Mouse (Mus musculus): Measurements from ENCODE around the gene Dand5. TPM values are rescaled to one million over a fixed set of nuclear protein-coding genes. Genes with fewer than 3 reads are reported as not detected.

The Dand5 gene
- polyA plus RNA-seq, 1 experiment = 2.9 TPM

GRCm38 (mm10) chr8:84780949-84781680 lies 41.5 kb downstream of the Dand5 start:
- Histone ChIP-seq H3K4me1 (ENCODE audit: control insufficient read depth, insufficient read depth, low read length) (peaks cover 24% of the 10 kb centered on the region), H3K4me3 (replicated peaks; ENCODE audit: extremely low read depth, low read depth, low read length) (no peak overlapping the region)
- DNase-seq = no peak
- TF ChIP-seq CTCF (IDR thresholded peaks at IDR 0.05; ENCODE audit: insufficient read depth, low read length) (no peak), POLR2A (IDR thresholded peaks at IDR 0.05; ENCODE audit: borderline replicate concordance, extremely low read depth, low read depth, low read length) (no peak)
- 75% methylated on average over 6 of the region's 6 CpGs for WGBS

GRCm38 (mm10) chr8:84780225-84780555 lies 42.4 kb downstream of the Dand5 start:
- H3K4me1 ChIP-seq (ENCODE audit: control insufficient read depth, insufficient read depth, low read length) = peaks cover 24% of the 10 kb centered on the region
- 72% methylated on average over 13 of the region's 13 CpGs for WGBS
- DNase-seq = no peak
- no peak for TF ChIP-seq CTCF (IDR thresholded peaks at IDR 0.05; ENCODE audit: insufficient read depth, low read length)
- no peak for TF ChIP-seq POLR2A (IDR thresholded peaks at IDR 0.05; ENCODE audit: borderline replicate concordance, extremely low read depth, low read depth, low read length)
- H3K4me3 ChIP-seq (replicated peaks; ENCODE audit: extremely low read depth, low read depth, low read length) = no peak overlapping the region

GRCm38 (mm10) chr8:84779519-84780224 lies 43.0 kb downstream of the Dand5 start:
- TF ChIP-seq CTCF (IDR thresholded peaks at IDR 0.05; ENCODE audit: insufficient read depth, low read length) (no peak), POLR2A (IDR thresholded peaks at IDR 0.05; ENCODE audit: borderline replicate concordance, extremely low read depth, low read depth, low read length) (no peak)
- H3K4me1 ChIP-seq (ENCODE audit: control insufficient read depth, insufficient read depth, low read length) = peaks cover 23% of the 10 kb centered on the region
- H3K4me3 ChIP-seq (replicated peaks; ENCODE audit: extremely low read depth, low read depth, low read length) = no peak overlapping the region
- no peak for DNase-seq
- WGBS = 63% methylated on average over 19 of the region's 19 CpGs

- peaks cover 21% of the 10 kb centered on the region for H3K4me1 ChIP-seq (ENCODE audit: control insufficient read depth, insufficient read depth, low read length)
- DNase-seq = no peak
- WGBS = 60% methylated on average over 11 of the region's 11 CpGs
- TF ChIP-seq CTCF (IDR thresholded peaks at IDR 0.05; ENCODE audit: insufficient read depth, low read length) = no peak
- TF ChIP-seq POLR2A (IDR thresholded peaks at IDR 0.05; ENCODE audit: borderline replicate concordance, extremely low read depth, low read depth, low read length) = no peak
- no peak overlapping the region for H3K4me3 ChIP-seq (replicated peaks; ENCODE audit: extremely low read depth, low read depth, low read length)
These were observed 43.8 kb downstream of the Dand5 start for GRCm38 (mm10) chr8:84778638-84779380.

- Histone ChIP-seq H3K4me3 (replicated peaks; ENCODE audit: extremely low read depth, low read depth, low read length) (no peak overlapping the region), H3K4me1 (ENCODE audit: control insufficient read depth, insufficient read depth, low read length) (peaks cover 21% of the 10 kb centered on the region)
- 74% methylated on average over 10 of the region's 10 CpGs for WGBS
- DNase-seq = no peak
- TF ChIP-seq CTCF (IDR thresholded peaks at IDR 0.05; ENCODE audit: insufficient read depth, low read length) (no peak), POLR2A (IDR thresholded peaks at IDR 0.05; ENCODE audit: borderline replicate concordance, extremely low read depth, low read depth, low read length) (no peak)
These were observed 44.6 kb downstream of the Dand5 start for GRCm38 (mm10) chr8:84777899-84778637.

- TF ChIP-seq CTCF (IDR thresholded peaks at IDR 0.05; ENCODE audit: insufficient read depth, low read length) (no peak), POLR2A (IDR thresholded peaks at IDR 0.05; ENCODE audit: borderline replicate concordance, extremely low read depth, low read depth, low read length) (no peak)
- H3K4me1 ChIP-seq (ENCODE audit: control insufficient read depth, insufficient read depth, low read length) = peaks cover 26% of the 10 kb centered on the region
- H3K4me3 ChIP-seq (replicated peaks; ENCODE audit: extremely low read depth, low read depth, low read length) = no peak overlapping the region
- 89% methylated on average over 1 of the region's 1 CpGs for WGBS
- no peak for DNase-seq
These were observed 46.1 kb downstream of the Dand5 start for GRCm38 (mm10) chr8:84776569-84776968.

GRCm38 (mm10) chr8:84775621-84776113 lies 47.0 kb downstream of the Dand5 start:
- whole genome bisulfite sequencing = 37% methylated on average over 7 of the region's 7 CpGs
- no peak for DNase-seq
- TF ChIP-seq CTCF (IDR thresholded peaks at IDR 0.05; ENCODE audit: insufficient read depth, low read length) (no peak), POLR2A (IDR thresholded peaks at IDR 0.05; ENCODE audit: borderline replicate concordance, extremely low read depth, low read depth, low read length) (no peak)
- peaks cover 28% of the 10 kb centered on the region for H3K4me1 ChIP-seq (ENCODE audit: control insufficient read depth, insufficient read depth, low read length)
- H3K4me3 ChIP-seq (replicated peaks; ENCODE audit: extremely low read depth, low read depth, low read length) = no peak overlapping the region

- 7% methylated on average over 13 of the region's 13 CpGs for WGBS
- TF ChIP-seq CTCF (IDR thresholded peaks at IDR 0.05; ENCODE audit: insufficient read depth, low read length) (no peak), POLR2A (IDR thresholded peaks at IDR 0.05; ENCODE audit: borderline replicate concordance, extremely low read depth, low read depth, low read length) (no peak)
- no peak for DNase-seq
- H3K4me3 ChIP-seq (replicated peaks; ENCODE audit: extremely low read depth, low read depth, low read length) = no peak overlapping the region
- H3K4me1 ChIP-seq (ENCODE audit: control insufficient read depth, insufficient read depth, low read length) = peaks cover 29% of the 10 kb centered on the region
These were observed 47.5 kb downstream of the Dand5 start for GRCm38 (mm10) chr8:84775105-84775591.
